Mouse (Mus musculus) layer of hippocampus, adult 2 months (tissue): ENCODE measurements around the gene Slc16a14. TPM values are rescaled to one million over a fixed set of nuclear protein-coding genes. Genes with fewer than 3 reads are reported as not detected.
A peak's percentile ranks its signal among the peaks of the same experiment; 100 is the strongest.

ENCODE experiments used
- DNase-seq, 2 experiments: peaks; one replicate each; pipeline ENCODE4 v3.0.0; 2022; ENCODE audit warnings: low spot score in 2 of 2
- H3K27ac ChIP-seq: fragments of 200-600 bp; 2 replicates; pipeline ENCODE4 v1.8.1; 2022
- H3K4me3 ChIP-seq: fragments of 200-600 bp; 2 replicates; pipeline ENCODE4 v1.8.1; 2022; ENCODE audit warnings: mild to moderate bottlenecking
- CTCF ChIP-seq: fragments of 200-600 bp; conservative IDR thresholded peaks from 2 replicates; pipeline ENCODE4 v1.8.1; 2022; ENCODE audit warnings: antibody characterized with exemption, mild to moderate bottlenecking, moderate library complexity
- total RNA-seq, 2 experiments: library from RNA; stranded (reverse); gene quantifications; 2 replicates each; pipeline ENCODE4 v1.2.3; 2021

Slc16a14 gene
- total RNA-seq, 2 experiments from 2014 or later: 15.3 to 15.9 TPM

GRCm38 (mm10) chr1:84869498-84869897 lies 65.4 kb downstream of the Slc16a14 start:
- no peak for TF ChIP-seq CTCF
- DNase-seq: no peak
- Histone ChIP-seq H3K27ac (no peak overlapping the region), H3K4me3 (no peak overlapping the region)

- no peak for DNase-seq
- no peak overlapping the region for H3K4me3 ChIP-seq
- no peak overlapping the region for H3K27ac ChIP-seq
- no peak for TF ChIP-seq CTCF
Observed at GRCm38 (mm10) chr1:84868841-84869240, 66.1 kb downstream of the Slc16a14 start.

GRCm38 (mm10) chr1:84868311-84868710 lies 66.6 kb downstream of the Slc16a14 start:
- Histone ChIP-seq H3K4me3 (no peak overlapping the region), H3K27ac (no peak overlapping the region)
- DNase-seq: no peak
- no peak for TF ChIP-seq CTCF

GRCm38 (mm10) chr1:84866706-84867230 lies 68.2 kb downstream of the Slc16a14 start:
- no peak for DNase-seq
- Histone ChIP-seq H3K4me3 (no peak overlapping the region), H3K27ac (no peak overlapping the region)
- TF ChIP-seq CTCF: 0 out of 2 replicates have a peak, but pooled peaks have one; percentile 8

- Histone ChIP-seq H3K27ac (no peak overlapping the region), H3K4me3 (no peak overlapping the region)
- no peak for TF ChIP-seq CTCF
- no peak for DNase-seq
Observed at GRCm38 (mm10) chr1:84866231-84866630, 68.7 kb downstream of the Slc16a14 start.

- no peak overlapping the region for H3K27ac ChIP-seq
- no peak overlapping the region for H3K4me3 ChIP-seq
- no peak for DNase-seq
Observed at GRCm38 (mm10) chr1:84864645-84865044, 70.3 kb downstream of the Slc16a14 start.

GRCm38 (mm10) chr1:84861255-84861630 lies 73.7 kb downstream of the Slc16a14 start:
- Histone ChIP-seq H3K4me3 (no peak overlapping the region), H3K27ac (no peak overlapping the region)
- DNase-seq: no peak
- TF ChIP-seq CTCF: no peak

More at GRCm38 (mm10) chr1:84864645-84865044, 70.3 kb downstream of the Slc16a14 start:
- TF ChIP-seq CTCF: no peak

- DNase-seq: no peak
- no peak overlapping the region for H3K4me3 ChIP-seq
- no peak for TF ChIP-seq CTCF
- H3K27ac ChIP-seq: no peak overlapping the region
Observed at GRCm38 (mm10) chr1:84860360-84861254, 74.3 kb downstream of the Slc16a14 start.

GRCm38 (mm10) chr1:84859597-84859996 lies 75.3 kb downstream of the Slc16a14 start:
- no peak for TF ChIP-seq CTCF
- no peak overlapping the region for H3K4me3 ChIP-seq
- H3K27ac ChIP-seq: no peak overlapping the region
- no peak for DNase-seq

Other genes with a start within 250 kb of the Slc16a14 start
- gene Dner, start 238.9 kb downstream of the Slc16a14 start, total RNA-seq: 100 to 1,000 TPM; 112 to 113 TPM
- 1 to 10 TPM; 2.4 to 3.1 TPM for gene Fbxo36, start 95.3 kb downstream of the Slc16a14 start, total RNA-seq
- 100 to 1,000 TPM; 196 to 201 TPM for gene Trip12, start 94.6 kb downstream of the Slc16a14 start, total RNA-seq
- gene Gm10553, start 165.0 kb upstream of the Slc16a14 start, total RNA-seq: not detected
- under 1 TPM in 1 of 2 experiments, not detected in 1; 0.90 TPM for gene A530032D15Rik, start 174.7 kb upstream of the Slc16a14 start, total RNA-seq